ENCODE assay signal across 8 mouse cellular contexts in the genomic region with DNA sequence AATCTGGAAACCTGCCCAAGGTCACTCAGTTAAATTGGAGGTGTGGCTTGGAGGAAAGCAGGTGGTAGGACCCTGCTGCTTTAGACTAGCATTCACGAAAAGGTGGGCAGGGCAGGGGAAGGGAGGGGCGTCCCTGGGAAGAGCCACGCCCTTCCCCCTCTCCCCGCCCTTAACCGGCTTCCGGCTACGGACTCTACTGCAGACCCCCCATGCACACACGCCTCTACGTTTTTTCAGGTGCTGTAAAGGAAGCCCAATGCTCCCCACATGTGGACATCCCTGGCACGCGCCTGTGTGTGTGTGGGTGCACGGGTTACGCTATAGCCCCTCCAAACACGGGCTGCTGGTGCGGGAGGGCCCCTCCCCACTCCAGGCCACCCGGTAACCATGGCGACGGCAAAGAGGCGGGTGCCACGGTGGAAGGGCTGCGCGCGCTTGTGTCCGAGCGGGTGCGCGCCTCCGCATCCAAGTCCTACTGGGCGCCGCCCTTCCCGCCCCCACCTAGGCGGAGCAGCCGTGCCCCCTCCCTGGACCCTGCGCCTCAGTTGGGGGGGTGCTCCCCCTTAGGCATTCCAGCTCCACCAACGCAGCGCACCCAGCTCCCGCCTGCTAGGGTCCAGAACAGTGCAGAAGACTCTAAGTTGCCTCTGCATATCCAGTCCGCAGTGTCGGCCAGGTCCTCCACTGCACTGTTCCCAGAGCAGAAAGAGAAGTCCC. TPM values are rescaled to one million over a fixed set of nuclear protein-coding genes. Genes with fewer than 3 reads are reported as not detected.
DNase-seq lines count a peak whose midpoint lies in the region; ATAC-seq and TF ChIP-seq lines count a peak whose summit lies in the region.

No protein-coding gene starts in this region.

- no peak overlapping the region; a peak in 1 of 4 replicates for H3K27ac ChIP-seq in heart, embryonic 14.5 days (replicated peaks in 1 of 2; ENCODE audit: control insufficient read depth in 1 of 2, insufficient read depth in 1 of 2, low read depth in 2 of 2, low read length in 2 of 2)
- peak overlapping the region; percentile 36; the same call in 1 of the 2 replicates for H3K27ac ChIP-seq in kidney, postnatal 0 days
- H3K27ac ChIP-seq in liver, adult 2 months (replicated peaks; ENCODE audit: insufficient read depth, low read depth, low read length) = no peak overlapping the region
- peak overlapping the region; percentile 16; the same call in 1 of the 2 replicates for H3K27ac ChIP-seq in thymus, adult 2 months (ENCODE audit: control insufficient read depth, insufficient read depth, low read length)

- DNase-seq in CD4-positive, CD25-positive, alpha-beta regulatory T cell, adult 2 months (ENCODE audit: low read depth, low spot score) = peak; percentile 59
- peak; percentile 65 to 72 for DNase-seq in adrenal gland, adult 18-20 months (ENCODE audit: low spot score in 2 of 2)
- peak; percentile 82 for DNase-seq in embryo, embryonic 9.5 days (ENCODE audit: extremely low spot score)
- peak; percentile 76 for DNase-seq in kidney, postnatal 0 days (ENCODE audit: low spot score)
- no peak for DNase-seq in liver, adult 2 months (ENCODE audit: extremely low read depth, low read depth, low spot score)
- DNase-seq in neural tube, embryonic 10.5 days (ENCODE audit: extremely low spot score, low spot score) = peak; percentile 79
- DNase-seq in thymus, adult 2 months = peak; percentile 79

- peak overlapping the region; percentile 96 for H3K4me2 ChIP-seq in heart, embryonic 14.5 days (ENCODE audit: low read length)
- peak overlapping the region; percentile 93 for H3K4me2 ChIP-seq in kidney, postnatal 0 days (ENCODE audit: low read length)

- 1% methylated on average over 39 of the region's 39 CpGs for WGBS in heart, embryonic 14.5 days
- 2% methylated on average over 37 of the region's 39 CpGs for WGBS in kidney, postnatal 0 days
- WGBS in liver, adult 2 months = 64% methylated on average over 39 of the region's 39 CpGs
- WGBS in thymus, adult 2 months = 6% methylated on average over 39 of the region's 39 CpGs

- no peak for TF ChIP-seq POLR2A in liver, adult 2 months (IDR thresholded peaks at IDR 0.05; ENCODE audit: extremely low read depth, insufficient read depth, low read length)
- peak; percentile 49 for TF ChIP-seq POLR2A in thymus, adult 2 months (IDR thresholded peaks at IDR 0.05; ENCODE audit: control insufficient read depth, extremely low read depth, insufficient read depth, low read length, poor library complexity)

- peaks cover 29 to 44% of the 10 kb centered on the region in 2 experiments for H3K4me1 ChIP-seq in heart, embryonic 14.5 days (ENCODE audit: control insufficient read depth in 2 of 2, insufficient read depth in 2 of 2, low read length in 2 of 2)
- peaks cover 31% of the 10 kb centered on the region for H3K4me1 ChIP-seq in kidney, postnatal 0 days (replicated peaks; ENCODE audit: insufficient read depth, low read length)
- no peaks in the 10 kb centered on the region; the same call in 1 of the 2 replicates for H3K4me1 ChIP-seq in liver, adult 2 months (ENCODE audit: control insufficient read depth, insufficient read depth, low read length)
- H3K4me1 ChIP-seq in thymus, adult 2 months (replicated peaks; ENCODE audit: control insufficient read depth, insufficient read depth, low read length) = peaks cover 96% of the 10 kb centered on the region

- H3K36me3 ChIP-seq in heart, embryonic 14.5 days (ENCODE audit: control insufficient read depth, insufficient read depth, low read length) = peaks cover 20% of the 10 kb centered on the region
- peaks cover 5% of the 10 kb centered on the region; the same call in 1 of the 2 replicates for H3K36me3 ChIP-seq in kidney, postnatal 0 days (ENCODE audit: insufficient read depth, low read length)
- H3K36me3 ChIP-seq in liver, adult 2 months (ENCODE audit: control insufficient read depth, insufficient read depth, low read length) = no peaks in the 10 kb centered on the region; the same call in 1 of the 2 replicates
- no peaks in the 10 kb centered on the region for H3K36me3 ChIP-seq in thymus, adult 2 months (ENCODE audit: control insufficient read depth, insufficient read depth, low read length)

- peaks cover 13% of the 10 kb centered on the region; the same call in 1 of the 2 replicates for H3K79me2 ChIP-seq in liver, adult 2 months (ENCODE audit: control insufficient read depth, insufficient read depth, low read length)

- ATAC-seq in heart, embryonic 14.5 days (ENCODE audit: insufficient number of reproducible peaks, insufficient read depth, low FRiP score, low read depth) = peak; percentile 48
- ATAC-seq in kidney, postnatal 0 days (replicated peaks; ENCODE audit: low FRiP score, low read depth) = peak; percentile 63

- TF ChIP-seq CTCF in kidney, postnatal 0 days (IDR thresholded peaks at IDR 0.05; ENCODE audit: low read depth) = no peak
- no peak for TF ChIP-seq CTCF in liver, adult 2 months (IDR thresholded peaks at IDR 0.05; ENCODE audit: low read depth, low read length)
- peak; percentile 28; the same call in 1 of the 2 replicates for TF ChIP-seq CTCF in thymus, adult 2 months (IDR thresholded peaks at IDR 0.05; ENCODE audit: borderline replicate concordance, control insufficient read depth, extremely low read depth, insufficient read depth, low read length, poor library complexity)

- peak overlapping the region; percentile 55 to 57 for H3K4me3 ChIP-seq in heart, embryonic 14.5 days (ENCODE audit: control insufficient read depth in 1 of 2, insufficient read depth in 1 of 2, low read depth in 1 of 2, low read length in 2 of 2)
- H3K4me3 ChIP-seq in kidney, postnatal 0 days (replicated peaks; ENCODE audit: low read depth, low read length) = peak overlapping the region; percentile 46
- H3K4me3 ChIP-seq in liver, adult 2 months (ENCODE audit: insufficient read depth, low read depth, low read length) = peak overlapping the region; percentile 49; the same call in 1 of the 2 replicates
- peak overlapping the region; percentile 88 for H3K4me3 ChIP-seq in thymus, adult 2 months (ENCODE audit: control insufficient read depth, insufficient read depth, low read length)

- no peaks in the 10 kb centered on the region for H3K27me3 ChIP-seq in heart, embryonic 14.5 days (ENCODE audit: control insufficient read depth, insufficient read depth, low read length)
- H3K27me3 ChIP-seq in kidney, postnatal 0 days (ENCODE audit: insufficient read depth, low read length) = no peaks in the 10 kb centered on the region
- no peaks in the 10 kb centered on the region for H3K27me3 ChIP-seq in liver, adult 2 months (ENCODE audit: control insufficient read depth, insufficient read depth, low read length)
- H3K27me3 ChIP-seq in thymus, adult 2 months (ENCODE audit: control insufficient read depth, insufficient read depth, low read length) = no peaks in the 10 kb centered on the region

- no peaks in the 10 kb centered on the region for H3K9me3 ChIP-seq in heart, embryonic 14.5 days (ENCODE audit: control insufficient read depth, low read length)
- no peaks in the 10 kb centered on the region for H3K9me3 ChIP-seq in kidney, postnatal 0 days (replicated peaks; ENCODE audit: low read length)

- H3K9ac ChIP-seq in heart, embryonic 14.5 days (ENCODE audit: low read length) = peak overlapping the region; percentile 68
- H3K9ac ChIP-seq in kidney, postnatal 0 days (ENCODE audit: low read depth, low read length) = peak overlapping the region; percentile 51
- H3K9ac ChIP-seq in liver, adult 2 months (ENCODE audit: low read depth, low read length) = no peak overlapping the region

RNA-seq across cellular contexts. Expression of a gene that starts 30.5 kb away (rescaled TPM):
- 10 to 100 TPM; 42.5 to 43.1 TPM for total RNA-seq in adrenal gland, adult 18-20 months (2021)
- 19.6 and 19.7 TPM in 2 replicates for polyA plus RNA-seq in heart, embryonic 14.5 days (2014; fragmentation: Nextera tagmentation; extraction: Ambion mirVana)
- 34.0 and 37.6 TPM in 2 replicates for polyA plus RNA-seq in kidney, postnatal 0 days (2015; fragmentation: Nextera tagmentation; extraction: Ambion mirVana)
- total RNA-seq in liver, adult 2 months (2014; rRNA removed) = 40.1 and 67.4 TPM in 2 replicates
- 89.8 and 101 TPM in 2 replicates for polyA plus RNA-seq in liver, adult 2 months (2012; rRNA removed)
- 165 and 202 TPM in 2 replicates for polyA plus RNA-seq in thymus, adult 2 months (2012; rRNA removed)

Comparison
In these comparisons a context has a peak if more than half of its experiments do, and no peak if none do; other contexts are left out.
1. H3K27ac ChIP-seq: peak in kidney, postnatal 0 days (single experiment) and thymus, adult 2 months (single experiment); none in heart, embryonic 14.5 days (0 of 2) and liver, adult 2 months (single experiment).
2. Peak in every context shown above with its lines, with median percentiles within 50 percentile points of each other: H3K4me3 ChIP-seq.